9 mouse cellular contexts compared by ENCODE assay signal in genomic region chr19:57124138-57124519, GRCm38 (mm10).
A peak's percentile ranks its signal among the peaks of the same experiment; 100 is the strongest.
DNase-seq lines count a peak whose midpoint lies in the region; ATAC-seq lines count a peak whose summit lies in the region.
"Had no signal": no experiment of that assay in that cellular context is flagged by ENCODE, and none has a peak within 500 bp of the region (broad histone marks: within the 10 kb centered on the region; RNA-seq: fewer than 3 reads in every experiment).

No protein-coding gene starts in this region.

- 79% methylated on average over 2 of the region's 2 CpGs for WGBS in heart, embryonic 11.5 days (ENCODE audit: insufficient replicate concordance)
- WGBS in lung, embryonic 16.5 days: 61% methylated on average over 2 of the region's 2 CpGs
- WGBS in hindbrain, embryonic 14.5 days: 81% methylated on average over 2 of the region's 2 CpGs
- WGBS in midbrain, embryonic 16.5 days: 67% methylated on average over 2 of the region's 2 CpGs

- H3K9me3 ChIP-seq in heart, embryonic 11.5 days (replicated peaks; ENCODE audit: control insufficient read depth, low read length): no peaks in the 10 kb centered on the region
- no peaks in the 10 kb centered on the region for H3K9me3 ChIP-seq in lung, embryonic 16.5 days (ENCODE audit: control insufficient read depth, low read length)
- H3K9me3 ChIP-seq in hindbrain, embryonic 14.5 days (ENCODE audit: control insufficient read depth, low read length): no peaks in the 10 kb centered on the region
- no peaks in the 10 kb centered on the region for H3K9me3 ChIP-seq in midbrain, embryonic 16.5 days (replicated peaks; ENCODE audit: control insufficient read depth, low read length, poor library complexity, severe bottlenecking)

- no peak overlapping the region for H3K4me3 ChIP-seq in heart, embryonic 11.5 days (ENCODE audit: low read depth, low read length)
- no peak overlapping the region for H3K4me3 ChIP-seq in lung, embryonic 16.5 days (ENCODE audit: low read length)
- H3K4me3 ChIP-seq in hindbrain, embryonic 14.5 days (replicated peaks; ENCODE audit: low read length): no peak overlapping the region
- no peak overlapping the region for H3K4me3 ChIP-seq in midbrain, embryonic 16.5 days (ENCODE audit: low read depth, low read length)

- H3K9ac ChIP-seq in heart, embryonic 11.5 days (ENCODE audit: low read depth, low read length): no peak overlapping the region
- H3K9ac ChIP-seq in lung, embryonic 16.5 days (ENCODE audit: low read length): no peak overlapping the region
- H3K9ac ChIP-seq in hindbrain, embryonic 14.5 days: no peak overlapping the region
- H3K9ac ChIP-seq in midbrain, embryonic 16.5 days (ENCODE audit: low read depth, low read length): no peak overlapping the region

- H3K4me1 ChIP-seq in heart, embryonic 11.5 days (ENCODE audit: control insufficient read depth, insufficient read depth, low read length): peaks cover 17% of the 10 kb centered on the region
- H3K4me1 ChIP-seq in lung, embryonic 16.5 days (replicated peaks; ENCODE audit: control insufficient read depth, insufficient read depth, low read length): peaks cover 14% of the 10 kb centered on the region
- peaks cover 4% of the 10 kb centered on the region for H3K4me1 ChIP-seq in hindbrain, embryonic 14.5 days (replicated peaks; ENCODE audit: control insufficient read depth, insufficient read depth, low read length)
- peaks cover 4% of the 10 kb centered on the region for H3K4me1 ChIP-seq in midbrain, embryonic 16.5 days (ENCODE audit: control insufficient read depth, insufficient read depth, low read length)

- no peak for DNase-seq in heart, postnatal 10 days
- DNase-seq in lung, postnatal 36 days: no peak
- DNase-seq in hindbrain, embryonic 14.5 days (ENCODE audit: low spot score): no peak
- DNase-seq in layer of hippocampus, adult 9-10 months (ENCODE audit: low spot score): no peak
- DNase-seq in layer of hippocampus, adult 9-11 months: no peak

- H3K27me3 ChIP-seq in heart, embryonic 11.5 days (ENCODE audit: control insufficient read depth, insufficient read depth, low read length): no peaks in the 10 kb centered on the region
- H3K27me3 ChIP-seq in lung, embryonic 16.5 days (ENCODE audit: control insufficient read depth, insufficient read depth, low read depth, low read length): no peaks in the 10 kb centered on the region
- no peaks in the 10 kb centered on the region for H3K27me3 ChIP-seq in hindbrain, embryonic 14.5 days (ENCODE audit: control insufficient read depth, insufficient read depth, low read length)
- no peaks in the 10 kb centered on the region for H3K27me3 ChIP-seq in midbrain, embryonic 16.5 days (ENCODE audit: control insufficient read depth, insufficient read depth, low read depth, low read length)
- H3K27me3 ChIP-seq: CH12.LX had no signal

- H3K4me2 ChIP-seq in heart, embryonic 11.5 days: no peak overlapping the region
- no peak overlapping the region for H3K4me2 ChIP-seq in lung, embryonic 16.5 days (ENCODE audit: low read depth, low read length)
- H3K4me2 ChIP-seq in hindbrain, embryonic 14.5 days (replicated peaks): no peak overlapping the region
- no peak overlapping the region for H3K4me2 ChIP-seq in midbrain, embryonic 16.5 days (ENCODE audit: low read length)

- H3K36me3 ChIP-seq in heart, embryonic 11.5 days (ENCODE audit: control insufficient read depth, insufficient read depth, low read length): no peaks in the 10 kb centered on the region
- H3K36me3 ChIP-seq in lung, embryonic 16.5 days (ENCODE audit: control insufficient read depth, insufficient read depth, low read length): peaks cover 4% of the 10 kb centered on the region; the same call in 1 of the 2 replicates
- H3K36me3 ChIP-seq in hindbrain, embryonic 14.5 days (replicated peaks; ENCODE audit: control insufficient read depth, insufficient read depth): no peaks in the 10 kb centered on the region
- H3K36me3 ChIP-seq in midbrain, embryonic 16.5 days (ENCODE audit: control insufficient read depth, insufficient read depth, low read length): peaks cover 2% of the 10 kb centered on the region; the same call in 1 of the 2 replicates

- ATAC-seq in heart, embryonic 11.5 days (replicated peaks; ENCODE audit: insufficient number of reproducible peaks, low FRiP score, low TSS enrichment): no peak
- ATAC-seq in lung, embryonic 16.5 days (ENCODE audit: low read depth): peak; percentile 27
- ATAC-seq in hindbrain, embryonic 14.5 days (ENCODE audit: low FRiP score): no peak
- no peak for ATAC-seq in midbrain, embryonic 16.5 days

- intact Hi-C loops in heart, postnatal 10 days (cut with DNase I): loop anchor here (2.0 kb wide), 1 partner anchor 51 kb away; no protein-coding TSS in a partner anchor

- peak overlapping the region; percentile 63 for H3K27ac ChIP-seq in heart, embryonic 11.5 days (ENCODE audit: low read depth, low read length)
- H3K27ac ChIP-seq in lung, embryonic 16.5 days (ENCODE audit: low read length): peak overlapping the region; percentile 81
- H3K27ac ChIP-seq in hindbrain, embryonic 14.5 days: peak overlapping the region; percentile 55; the same call in 1 of the 2 replicates
- H3K27ac ChIP-seq in midbrain, embryonic 16.5 days (ENCODE audit: low read length): peak overlapping the region; percentile 47; the same call in 1 of the 2 replicates
